Mouse (Mus musculus) hindbrain, embryonic 10.5 days (tissue): ENCODE data around the gene 4933407L21Rik. TPM values are rescaled to one million over a fixed set of nuclear protein-coding genes. Genes with fewer than 3 reads are reported as not detected.
"Not testable (repeated sequence)": the region's sequence is repeated elsewhere in the genome, so short reads cannot be mapped to it uniquely, and the experiment has no call there.

Experiments
- DNase-seq: peaks from one replicate; pipeline ENCODE4 v3.0.0-alpha.2; 2017; ENCODE audit warnings: low spot score
- H3K27ac ChIP-seq: fragments of 300-500 bp; sonication (generic); 2 replicates; pipeline ENCODE4 v1.5.1; 2016; ENCODE audit warnings: mild to moderate bottlenecking, moderate library complexity
- H3K27me3 ChIP-seq: fragments of 300-500 bp; sonication (generic); 2 replicates; pipeline ENCODE4 v1.6.1; 2016; ENCODE audit warnings: mild to moderate bottlenecking; ENCODE audit not compliant: poor library complexity, insufficient read depth, severe bottlenecking
- H3K36me3 ChIP-seq: fragments of 300-500 bp; sonication (generic); 2 replicates; pipeline ENCODE4 v1.6.1; 2016; ENCODE audit warnings: mild to moderate bottlenecking, moderate library complexity
- H3K4me1 ChIP-seq: fragments of 300-500 bp; sonication (generic); replicated peaks from 2 replicates; pipeline ENCODE4 v1.6.1; 2016; ENCODE audit warnings: mild to moderate bottlenecking
- H3K4me3 ChIP-seq: fragments of 300-500 bp; sonication (generic); 2 replicates; pipeline ENCODE4 v1.5.1; 2016; ENCODE audit warnings: mild to moderate bottlenecking, moderate library complexity
- H3K9me3 ChIP-seq: fragments of 300-500 bp; sonication (generic); 2 replicates; pipeline ENCODE4 v1.6.1; 2016; ENCODE audit warnings: mild to moderate bottlenecking, moderate library complexity
- WGBS: fragments of 180-500 bp; shearing (Covaris S2); methylation state at CpG from one replicate; pipeline ENCODE4 v1.1.7; 2016; 5-methylcytosine and 5-hydroxymethylcytosine counted together
- polyA plus RNA-seq: library from polyadenylated mRNA; unstranded; fragments of >200 nt; fragmentation: Nextera tagmentation; extraction: Ambion mirVana; gene quantifications from 2 replicates; pipeline ENCODE4 v1.2.1, GENCODE M21; 2016

The 4933407L21Rik gene
- polyA plus RNA-seq, 1 experiment from 2014 or later: 0.43 TPM

DNA sequence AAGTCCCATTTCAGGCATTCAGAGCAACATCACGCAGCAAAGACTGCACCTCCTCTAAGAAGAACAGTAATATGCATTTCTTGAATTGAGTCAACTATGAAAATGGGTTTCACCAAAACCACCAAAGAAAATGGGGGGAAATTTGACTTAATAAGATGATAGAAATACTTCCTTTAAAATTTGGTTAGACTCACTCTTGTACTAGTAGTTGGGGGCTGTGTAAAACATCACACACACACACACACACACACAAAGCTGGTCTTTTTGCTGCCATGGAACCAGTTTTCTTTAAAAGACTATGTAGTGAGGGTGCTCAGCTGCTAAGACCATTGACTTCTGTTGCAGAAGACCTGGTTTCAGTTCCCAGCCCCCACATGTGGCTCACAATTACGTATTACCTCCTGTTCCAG lies 45.2 kb downstream of the 4933407L21Rik start:
- H3K36me3 ChIP-seq: no peaks in the 10 kb centered on the region
- no peaks in the 10 kb centered on the region for H3K27me3 ChIP-seq
- no peaks in the 10 kb centered on the region for H3K9me3 ChIP-seq
- no peak for DNase-seq
- 82% methylated on average over 2 of the region's 2 CpGs for WGBS
- H3K4me3 ChIP-seq: no peak overlapping the region
- H3K27ac ChIP-seq: no peak overlapping the region
- no peaks in the 10 kb centered on the region for H3K4me1 ChIP-seq

GRCm38 (mm10) chr1:85977709-85978108 lies 49.4 kb downstream of the 4933407L21Rik start:
- H3K36me3 ChIP-seq: no peaks in the 10 kb centered on the region
- no peaks in the 10 kb centered on the region for H3K27me3 ChIP-seq
- no peaks in the 10 kb centered on the region for H3K9me3 ChIP-seq
- DNase-seq: no peak
- H3K27ac ChIP-seq: no peak overlapping the region
- 78% methylated on average over 3 of the region's 3 CpGs for WGBS
- H3K4me1 ChIP-seq: no peaks in the 10 kb centered on the region
- H3K4me3 ChIP-seq: no peak overlapping the region

DNA sequence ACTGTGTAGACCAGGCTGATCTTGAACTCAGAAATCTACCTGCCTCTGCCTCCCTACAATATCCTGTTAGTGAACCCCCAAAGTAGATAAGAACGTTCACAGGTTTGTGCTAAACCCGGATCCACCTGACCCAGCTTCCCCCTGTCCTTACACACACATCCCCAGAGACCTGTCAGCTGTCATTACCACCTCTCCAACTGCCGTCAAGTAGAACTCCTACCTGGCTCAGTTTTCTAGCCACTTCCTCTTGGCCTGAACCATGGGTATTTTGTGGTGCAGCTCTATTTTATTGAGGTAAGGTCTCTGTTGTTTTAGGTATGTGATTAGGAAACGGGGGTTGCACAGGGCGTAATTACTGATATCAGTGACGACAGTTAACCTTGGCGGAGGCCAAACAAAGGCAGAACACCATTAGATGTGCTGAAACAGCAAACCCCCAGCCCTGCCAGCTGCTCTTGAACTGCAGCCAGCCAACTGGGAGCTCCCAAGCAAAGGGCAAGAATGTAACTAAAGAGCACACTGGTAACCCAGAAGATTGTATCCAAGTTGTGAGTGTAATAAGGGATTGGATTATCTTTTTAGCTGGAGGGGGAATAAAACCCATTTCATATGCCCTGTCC lies 53.6 kb downstream of the 4933407L21Rik start:
- no peak overlapping the region for H3K4me3 ChIP-seq
- DNase-seq: no peak
- no peaks in the 10 kb centered on the region for H3K9me3 ChIP-seq
- 83% methylated on average over 7 of the region's 7 CpGs for WGBS
- no peaks in the 10 kb centered on the region for H3K27me3 ChIP-seq
- no peaks in the 10 kb centered on the region for H3K4me1 ChIP-seq
- H3K27ac ChIP-seq: no peak overlapping the region
- no peaks in the 10 kb centered on the region for H3K36me3 ChIP-seq

- Histone ChIP-seq H3K27ac (no peak overlapping the region), H3K27me3 (no peaks in the 10 kb centered on the region), H3K9me3 (no peaks in the 10 kb centered on the region), H3K4me1 (no peaks in the 10 kb centered on the region), H3K4me3 (no peak overlapping the region), H3K36me3 (no peaks in the 10 kb centered on the region)
- WGBS: 84% methylated on average over 3 of the region's 3 CpGs
- no peak for DNase-seq
These were observed 57.5 kb downstream of the 4933407L21Rik start for GRCm38 (mm10) chr1:85985784-85986183.

DNA sequence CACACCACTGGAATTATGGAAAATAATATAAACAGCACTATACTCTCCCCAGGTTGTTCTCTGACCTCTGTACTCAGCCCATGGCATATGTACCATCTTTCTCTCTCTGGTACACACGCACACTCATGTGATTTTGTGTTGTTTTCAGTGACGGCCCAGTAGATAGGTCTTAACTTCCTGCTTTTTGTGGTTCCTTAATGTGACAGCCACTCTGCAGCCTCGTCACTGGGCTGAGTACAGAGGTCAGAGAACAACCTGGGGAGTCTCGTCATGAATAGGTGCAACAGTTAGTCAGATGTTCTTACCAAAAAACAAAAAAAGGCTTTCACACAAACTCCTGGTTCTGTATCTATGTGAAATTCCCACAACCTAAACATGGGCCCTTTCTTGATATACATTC lies 60.1 kb downstream of the 4933407L21Rik start:
- Histone ChIP-seq H3K4me3 (no peak overlapping the region), H3K27ac (no peak overlapping the region), H3K36me3 (no peaks in the 10 kb centered on the region), H3K9me3 (no peaks in the 10 kb centered on the region), H3K4me1 (no peaks in the 10 kb centered on the region), H3K27me3 (no peaks in the 10 kb centered on the region)
- DNase-seq: no peak
- whole genome bisulfite sequencing: 81% methylated on average over 4 of the region's 4 CpGs

GRCm38 (mm10) chr1:85988882-85989281 lies 60.6 kb downstream of the 4933407L21Rik start:
- H3K4me1 ChIP-seq, DNase-seq, H3K4me3 ChIP-seq, H3K36me3 ChIP-seq, H3K27me3 ChIP-seq, H3K27ac ChIP-seq, H3K9me3 ChIP-seq: not testable (repeated sequence)
- WGBS: 86% methylated on average over 4 of the region's 4 CpGs

Other genes starting within 250 kb of the 4933407L21Rik start
- gene A630001G21Rik, start 149.8 kb upstream of the 4933407L21Rik start, polyA plus RNA-seq: 1.3 and 1.4 TPM in 2 replicates
- gene Cab39, start 135.0 kb upstream of the 4933407L21Rik start, polyA plus RNA-seq: 41.7 and 43.1 TPM in 2 replicates
- 146 and 151 TPM in 2 replicates for gene Itm2c, start 34.2 kb upstream of the 4933407L21Rik start, polyA plus RNA-seq
- gene Gpr55, start 32.5 kb downstream of the 4933407L21Rik start, polyA plus RNA-seq: not detected in 2 replicates
- gene Spata3, start 88.3 kb downstream of the 4933407L21Rik start, polyA plus RNA-seq: not detected in 2 replicates
- gene 2810459M11Rik, start 117.4 kb downstream of the 4933407L21Rik start, polyA plus RNA-seq: 0.19 and 0.25 TPM in 2 replicates
- gene Psmd1, start 135.9 kb downstream of the 4933407L21Rik start, polyA plus RNA-seq: 184 and 222 TPM in 2 replicates
- 0.10 and 0.35 TPM in 2 replicates for gene Htr2b, start 183.5 kb downstream of the 4933407L21Rik start, polyA plus RNA-seq
- gene Gm21972, start 205.2 kb downstream of the 4933407L21Rik start, polyA plus RNA-seq: not detected in 2 replicates
- gene Armc9, start 226.3 kb downstream of the 4933407L21Rik start, polyA plus RNA-seq: 38.7 and 39.3 TPM in 2 replicates